ENCODE assay signal across 12 mouse cellular contexts in the genomic region with DNA sequence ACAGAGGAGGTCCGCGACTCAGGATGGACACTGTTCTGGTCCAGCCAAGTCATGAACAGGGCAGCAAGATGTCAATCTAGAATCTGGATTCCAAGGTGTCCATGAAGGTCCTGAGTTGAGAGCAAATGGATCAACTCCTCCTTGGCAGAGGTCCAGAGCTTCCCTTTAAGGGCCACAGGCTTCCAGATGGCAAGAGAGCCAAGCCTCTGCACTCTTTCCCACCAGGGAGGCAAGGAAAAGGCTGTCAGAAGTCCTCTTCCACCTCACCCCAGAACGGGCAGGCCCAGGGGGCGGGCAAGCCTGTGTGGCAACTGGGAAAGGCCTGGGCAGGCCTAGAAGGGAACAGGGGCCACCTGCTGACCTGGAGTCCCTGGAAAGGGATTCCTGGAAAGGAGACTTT. TPM values are rescaled to one million over a fixed set of nuclear protein-coding genes. Genes with fewer than 3 reads are reported as not detected.
A peak's percentile ranks its signal among the peaks of the same experiment; 100 is the strongest.
DNase-seq lines count a peak whose midpoint lies in the region; ATAC-seq and TF ChIP-seq lines count a peak whose summit lies in the region.
"Had no signal": no experiment of that assay in that cellular context is flagged by ENCODE, and none has a peak within 500 bp of the region (broad histone marks: within the 10 kb centered on the region; RNA-seq: fewer than 3 reads in every experiment).

No protein-coding gene starts in this region.

- no peak for DNase-seq in left cerebral cortex, adult 2 months (ENCODE audit: extremely low spot score in 1 of 2, low spot score in 2 of 2)
- no peak for DNase-seq in left cerebral cortex, postnatal 25 days (ENCODE audit: low spot score in 2 of 2)
- no peak for DNase-seq in embryonic facial prominence, embryonic 11.5 days (ENCODE audit: low spot score)
- DNase-seq in layer of hippocampus, postnatal 36 days = no peak
- no peak for DNase-seq in heart, adult 9 months (ENCODE audit: low spot score in 2 of 2)
- DNase-seq in T-cell, adult 2 months (ENCODE audit: low spot score) = no peak
- DNase-seq: adrenal gland, postnatal 14 days had no signal

- H3K27ac ChIP-seq in left cerebral cortex, adult 2 months = peak overlapping the region; percentile 77
- peak overlapping the region; percentile 17; the same call in 1 of the 2 replicates for H3K27ac ChIP-seq in embryonic facial prominence, embryonic 11.5 days (replicated peaks; ENCODE audit: low read depth, low read length)
- peak overlapping the region; percentile 66 for H3K27ac ChIP-seq in hindbrain, embryonic 12.5 days
- peak overlapping the region; percentile 62 for H3K27ac ChIP-seq in neural tube, embryonic 14.5 days (ENCODE audit: low read depth, low read length)
- H3K27ac ChIP-seq: macrophage had no signal

- H3K9me3 ChIP-seq in embryonic facial prominence, embryonic 11.5 days (replicated peaks; ENCODE audit: control insufficient read depth, low read length) = no peaks in the 10 kb centered on the region
- H3K9me3 ChIP-seq in hindbrain, embryonic 12.5 days (replicated peaks) = no peaks in the 10 kb centered on the region
- no peaks in the 10 kb centered on the region for H3K9me3 ChIP-seq in neural tube, embryonic 14.5 days (ENCODE audit: control insufficient read depth, low read length)

- WGBS in embryonic facial prominence, embryonic 11.5 days = 76% methylated on average over 4 of the region's 4 CpGs
- 77% methylated on average over 4 of the region's 4 CpGs for WGBS in hindbrain, embryonic 12.5 days
- 81% methylated on average over 4 of the region's 4 CpGs for WGBS in neural tube, embryonic 14.5 days

- intact Hi-C loops in left cerebral cortex, adult 2 months (cut with DNase I) = loop anchor here (1.0 kb wide), 1 partner anchor 27 kb away; no protein-coding TSS in a partner anchor
- intact Hi-C loops in left cerebral cortex, postnatal 25 days (cut with DNase I) = loop anchor here (1.0 kb wide), 1 partner anchor 25 kb away; no protein-coding TSS in a partner anchor

- no peaks in the 10 kb centered on the region for H3K4me1 ChIP-seq in embryonic facial prominence, embryonic 11.5 days (ENCODE audit: control insufficient read depth, insufficient read depth, low read length)
- H3K4me1 ChIP-seq in hindbrain, embryonic 12.5 days = peaks cover 32% of the 10 kb centered on the region
- peaks cover 18% of the 10 kb centered on the region for H3K4me1 ChIP-seq in neural tube, embryonic 14.5 days (ENCODE audit: control insufficient read depth, insufficient read depth, low read length)

- H3K4me3 ChIP-seq in left cerebral cortex, adult 2 months = no peak overlapping the region
- H3K4me3 ChIP-seq in embryonic facial prominence, embryonic 11.5 days (ENCODE audit: low read depth, low read length) = no peak overlapping the region
- H3K4me3 ChIP-seq in hindbrain, embryonic 12.5 days = no peak overlapping the region
- H3K4me3 ChIP-seq in neural tube, embryonic 14.5 days (ENCODE audit: low read depth, low read length) = no peak overlapping the region

- H3K4me2 ChIP-seq in embryonic facial prominence, embryonic 11.5 days (ENCODE audit: low read depth, low read length) = no peak overlapping the region
- H3K4me2 ChIP-seq in hindbrain, embryonic 12.5 days (replicated peaks) = no peak overlapping the region
- H3K4me2 ChIP-seq in neural tube, embryonic 14.5 days (ENCODE audit: low read depth, low read length) = no peak overlapping the region
- H3K4me2 ChIP-seq: liver, embryonic 11.5 days had no signal

- no peak overlapping the region for H3K9ac ChIP-seq in embryonic facial prominence, embryonic 11.5 days (replicated peaks; ENCODE audit: low read length)
- H3K9ac ChIP-seq in hindbrain, embryonic 12.5 days = no peak overlapping the region
- no peak overlapping the region for H3K9ac ChIP-seq in neural tube, embryonic 14.5 days (replicated peaks; ENCODE audit: low read depth, low read length)

- TF ChIP-seq CTCF in left cerebral cortex, adult 2 months (IDR thresholded peaks at IDR 0.05) = no peak

- H3K27me3 ChIP-seq in embryonic facial prominence, embryonic 11.5 days (ENCODE audit: control insufficient read depth, insufficient read depth, low read length) = no peaks in the 10 kb centered on the region
- peaks cover 2% of the 10 kb centered on the region; the same call in 1 of the 2 replicates for H3K27me3 ChIP-seq in hindbrain, embryonic 12.5 days
- no peaks in the 10 kb centered on the region for H3K27me3 ChIP-seq in neural tube, embryonic 14.5 days (ENCODE audit: control insufficient read depth, insufficient read depth, low read length)

- no peak for ATAC-seq in embryonic facial prominence, embryonic 11.5 days (replicated peaks; ENCODE audit: insufficient number of reproducible peaks, low FRiP score, low TSS enrichment, low read depth)
- ATAC-seq in hindbrain, embryonic 12.5 days (ENCODE audit: low FRiP score) = no peak
- no peak for ATAC-seq in neural tube, embryonic 14.5 days (ENCODE audit: low read depth)
- ATAC-seq: inflammation-experienced regulatory T-cells, adult 6 months had no signal

- H3K36me3 ChIP-seq in embryonic facial prominence, embryonic 11.5 days (replicated peaks; ENCODE audit: control insufficient read depth, insufficient read depth, low read depth, low read length) = no peaks in the 10 kb centered on the region
- no peaks in the 10 kb centered on the region for H3K36me3 ChIP-seq in hindbrain, embryonic 12.5 days
- no peaks in the 10 kb centered on the region for H3K36me3 ChIP-seq in neural tube, embryonic 14.5 days (ENCODE audit: control insufficient read depth, insufficient read depth, low read length)

RNA-seq across cellular contexts. Expression of gene Ppp1r26, which starts 58.7 kb away (rescaled TPM):
- total RNA-seq in left cerebral cortex, adult 2 months (2021) = 10 to 100 TPM; 27.9 TPM
- total RNA-seq in left cerebral cortex, postnatal 25 days (2021) = 10 to 100 TPM; 23.5 to 29.0 TPM
- polyA plus RNA-seq in embryonic facial prominence, embryonic 11.5 days (2014; fragmentation: Nextera tagmentation; extraction: Ambion mirVana) = 2.7 and 4.1 TPM in 2 replicates
- polyA plus RNA-seq in hindbrain, embryonic 12.5 days (2016; fragmentation: Nextera tagmentation; extraction: Ambion mirVana) = 10.0 and 10.6 TPM in 2 replicates
- 14.1 and 15.9 TPM in 2 replicates for polyA plus RNA-seq in neural tube, embryonic 14.5 days (2014; fragmentation: Nextera tagmentation; extraction: Ambion mirVana)
- 10 to 100 TPM; 14.5 to 18.0 TPM for total RNA-seq in layer of hippocampus, postnatal 36 days (2021)
- polyA plus RNA-seq: inflammation-experienced regulatory T-cells, adult 6 months had no signal

Comparison
In these comparisons a context has a peak if more than half of its experiments do, and no peak if none do; other contexts are left out.
1. H3K27ac ChIP-seq: peak in every context shown above with its lines; median percentile 77 in left cerebral cortex, adult 2 months; 66 in hindbrain, embryonic 12.5 days; 62 in neural tube, embryonic 14.5 days; 17 in embryonic facial prominence, embryonic 11.5 days.